Mouse (Mus musculus): Measurements from ENCODE around the gene Cstb. TPM values are rescaled to one million over a fixed set of nuclear protein-coding genes. Genes with fewer than 3 reads are reported as not detected.

Gene Cstb
- polyA plus RNA-seq, 1 experiment, result 20.4 TPM

DNA sequence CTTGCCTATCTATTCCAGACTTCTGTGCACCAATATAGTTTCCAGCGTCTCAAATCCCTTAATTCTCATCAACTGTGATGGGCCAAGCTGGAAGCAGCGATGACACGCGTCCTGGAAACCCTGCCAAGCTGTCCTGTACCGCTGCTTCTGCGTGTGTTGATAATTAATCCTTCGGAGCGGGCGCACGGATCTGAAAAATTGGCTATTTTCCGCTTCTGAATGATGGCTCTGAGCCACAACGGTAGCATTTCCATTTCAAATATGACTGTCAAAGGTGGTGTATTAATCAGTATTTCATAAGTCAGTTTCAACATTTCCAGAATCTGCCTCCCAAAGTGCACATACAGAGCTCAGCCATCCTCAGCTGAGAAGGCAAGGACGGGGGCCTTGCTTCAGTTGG is 31.2 kb downstream of the Cstb start:
- H3K27me3 ChIP-seq (ENCODE audit: control insufficient read depth, insufficient read depth, low read length), result no peaks in the 10 kb centered on the region
- H3K4me1 ChIP-seq (ENCODE audit: control insufficient read depth, insufficient read depth, insufficient read length), result peaks cover 4% of the 10 kb centered on the region; the same call in 1 of the 2 replicates
- TF ChIP-seq POLR2A (IDR thresholded peaks at IDR 0.05; ENCODE audit: low read depth, low read length) (no peak), CTCF (IDR thresholded peaks at IDR 0.05; ENCODE audit: extremely low read depth, insufficient read depth, insufficient read length, insufficient replicate concordance) (no peak)
- no peak for DNase-seq (ENCODE audit: low read depth in 1 of 2, low spot score in 2 of 2)
- H3K27ac ChIP-seq (ENCODE audit: insufficient read depth, low read length), result no peak overlapping the region
- 93% methylated on average over 13 of the region's 13 CpGs for WGBS
- H3K36me3 ChIP-seq (ENCODE audit: control insufficient read depth, insufficient read depth, low read length), result no peaks in the 10 kb centered on the region; the same call in 1 of the 2 replicates
- no peak overlapping the region for H3K4me3 ChIP-seq (ENCODE audit: extremely low read depth, insufficient read depth, insufficient read length)

DNA sequence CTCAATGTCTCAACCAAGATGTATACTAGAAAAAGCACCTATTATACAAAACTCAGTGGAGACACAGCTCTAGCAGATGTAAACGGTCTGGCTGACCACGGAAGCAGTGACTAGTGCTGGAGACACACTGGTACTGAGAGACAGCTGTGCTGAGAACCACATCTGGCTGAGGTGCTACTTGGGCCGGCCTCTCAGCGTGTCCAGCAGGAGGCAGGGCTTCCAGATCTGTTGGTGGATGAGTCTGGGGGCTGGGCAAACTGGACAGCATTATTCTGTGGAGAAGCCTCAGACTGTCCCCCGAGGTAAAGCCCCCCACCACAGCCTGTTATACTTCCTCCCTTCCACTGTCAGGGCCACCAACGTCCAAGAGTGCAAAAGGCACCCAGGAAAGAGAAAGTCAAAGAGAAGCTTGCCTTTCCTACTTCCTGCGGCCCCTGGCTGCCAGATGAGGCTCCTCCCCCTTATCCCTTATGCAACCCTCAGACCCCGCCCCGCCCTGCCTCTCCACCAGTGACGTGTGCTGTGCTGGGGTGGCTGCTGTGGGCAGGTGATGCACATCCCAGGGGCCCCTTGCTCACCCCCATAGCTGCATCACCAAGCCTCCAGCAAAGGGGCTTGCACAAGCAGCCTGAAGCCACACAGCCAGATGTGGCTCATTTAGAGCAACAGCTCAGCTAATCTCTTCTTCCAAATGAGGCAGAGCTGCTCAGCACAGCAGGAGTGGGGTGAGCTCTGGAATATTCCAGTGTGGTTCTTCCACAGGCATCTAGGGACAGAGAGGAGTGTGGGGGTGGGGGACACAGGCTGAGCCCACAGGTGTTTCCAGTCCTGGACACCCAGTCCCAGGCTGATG is 32.3 kb downstream of the Cstb start:
- WGBS, result 18% methylated on average over 10 of the region's 10 CpGs
- Histone ChIP-seq H3K27me3 (ENCODE audit: control insufficient read depth, insufficient read depth, low read length) (no peaks in the 10 kb centered on the region), H3K36me3 (ENCODE audit: control insufficient read depth, insufficient read depth, low read length) (no peaks in the 10 kb centered on the region), H3K27ac (ENCODE audit: insufficient read depth, low read length) (peak overlapping the region; percentile 51), H3K4me3 (ENCODE audit: extremely low read depth, insufficient read depth, insufficient read length) (0 out of 2 replicates have a peak overlapping the region, but pooled peaks have one; percentile 18), H3K4me1 (ENCODE audit: control insufficient read depth, insufficient read depth, insufficient read length) (peaks cover 4% of the 10 kb centered on the region; the same call in 1 of the 2 replicates)
- DNase-seq (ENCODE audit: low read depth in 1 of 2, low spot score in 2 of 2), result peak; percentile 30 to 50
- TF ChIP-seq POLR2A (IDR thresholded peaks at IDR 0.05; ENCODE audit: low read depth, low read length) (no peak), CTCF (IDR thresholded peaks at IDR 0.05; ENCODE audit: extremely low read depth, insufficient read depth, insufficient read length, insufficient replicate concordance) (no peak)

DNA sequence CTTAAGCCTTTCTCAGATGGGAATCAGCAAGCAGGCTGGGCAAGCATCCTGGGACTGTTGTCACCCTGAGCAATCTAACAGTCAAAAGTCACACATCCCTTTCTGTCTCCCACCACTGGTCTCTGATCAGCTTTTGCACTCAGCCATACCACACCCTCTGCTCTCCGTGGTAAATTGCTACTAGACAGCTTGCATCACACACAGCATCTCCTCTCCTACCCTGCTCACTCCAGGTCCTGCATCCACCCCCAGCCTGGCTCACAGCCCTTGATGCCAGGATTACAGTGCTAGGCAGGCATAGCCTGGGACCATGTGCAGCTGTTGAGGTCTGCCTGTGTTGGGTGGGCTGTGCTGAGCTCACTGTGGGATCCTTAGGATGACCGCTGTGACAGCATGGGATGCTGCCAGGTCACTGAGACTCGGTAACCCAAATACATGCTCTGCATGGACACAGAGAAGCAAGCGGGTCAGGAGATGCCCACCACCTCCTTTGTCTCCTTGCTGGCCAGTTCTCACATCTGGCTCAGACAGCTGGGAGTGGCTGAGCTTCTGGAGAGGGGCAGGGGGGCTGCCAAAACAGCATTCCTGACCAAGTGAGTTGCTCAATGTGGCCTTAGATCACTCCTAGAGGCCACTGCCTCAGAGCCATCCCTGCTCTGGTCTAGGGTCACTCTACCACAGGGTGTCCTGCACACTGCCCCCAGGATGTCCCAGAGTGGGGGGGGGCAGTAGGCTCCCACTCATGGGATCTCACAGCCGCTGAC is 33.1 kb downstream of the Cstb start:
- Histone ChIP-seq H3K4me3 (ENCODE audit: extremely low read depth, insufficient read depth, insufficient read length) (no peak overlapping the region), H3K4me1 (ENCODE audit: control insufficient read depth, insufficient read depth, insufficient read length) (peaks cover 4% of the 10 kb centered on the region; the same call in 1 of the 2 replicates), H3K27ac (ENCODE audit: insufficient read depth, low read length) (peak overlapping the region; percentile 17; the same call in 1 of the 2 replicates), H3K36me3 (ENCODE audit: control insufficient read depth, insufficient read depth, low read length) (no peaks in the 10 kb centered on the region), H3K27me3 (ENCODE audit: control insufficient read depth, insufficient read depth, low read length) (no peaks in the 10 kb centered on the region)
- no peak for DNase-seq (ENCODE audit: low read depth in 1 of 2, low spot score in 2 of 2)
- TF ChIP-seq CTCF (IDR thresholded peaks at IDR 0.05; ENCODE audit: extremely low read depth, insufficient read depth, insufficient read length, insufficient replicate concordance), result no peak
- no peak for TF ChIP-seq POLR2A (IDR thresholded peaks at IDR 0.05; ENCODE audit: low read depth, low read length)
- WGBS, result 80% methylated on average over 5 of the region's 5 CpGs

DNA sequence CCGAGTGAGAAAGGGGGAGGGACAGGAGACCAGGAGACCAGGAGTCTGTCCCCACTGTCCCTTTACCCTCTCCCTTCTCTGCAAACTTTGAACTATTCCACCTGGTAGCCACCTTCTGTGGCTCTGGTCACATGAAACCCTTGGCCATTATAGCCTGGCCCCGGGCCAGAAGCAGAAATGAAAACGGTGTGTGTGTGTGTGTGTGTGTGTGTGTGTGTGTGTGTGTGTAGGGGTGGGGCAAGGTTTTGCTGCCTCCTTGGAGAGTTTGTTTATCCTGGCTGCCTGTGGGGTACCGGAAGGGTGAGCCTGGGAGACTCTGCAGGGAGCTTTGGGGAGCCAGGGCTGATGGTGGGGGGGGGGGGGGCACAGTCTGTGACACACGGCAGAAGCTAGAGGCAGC is 35.0 kb downstream of the Cstb start:
- peaks cover 8% of the 10 kb centered on the region; the same call in 1 of the 2 replicates for H3K4me1 ChIP-seq (ENCODE audit: control insufficient read depth, insufficient read depth, insufficient read length)
- no peak overlapping the region for H3K27ac ChIP-seq (ENCODE audit: insufficient read depth, low read length)
- H3K4me3 ChIP-seq (ENCODE audit: extremely low read depth, insufficient read depth, insufficient read length), result no peak overlapping the region
- 71% methylated on average over 5 of the region's 5 CpGs for WGBS
- no peak for DNase-seq (ENCODE audit: low read depth in 1 of 2, low spot score in 2 of 2)
- no peaks in the 10 kb centered on the region for H3K36me3 ChIP-seq (ENCODE audit: control insufficient read depth, insufficient read depth, low read length)
- no peak for TF ChIP-seq CTCF (IDR thresholded peaks at IDR 0.05; ENCODE audit: extremely low read depth, insufficient read depth, insufficient read length, insufficient replicate concordance)
- no peaks in the 10 kb centered on the region for H3K27me3 ChIP-seq (ENCODE audit: control insufficient read depth, insufficient read depth, low read length)

DNA sequence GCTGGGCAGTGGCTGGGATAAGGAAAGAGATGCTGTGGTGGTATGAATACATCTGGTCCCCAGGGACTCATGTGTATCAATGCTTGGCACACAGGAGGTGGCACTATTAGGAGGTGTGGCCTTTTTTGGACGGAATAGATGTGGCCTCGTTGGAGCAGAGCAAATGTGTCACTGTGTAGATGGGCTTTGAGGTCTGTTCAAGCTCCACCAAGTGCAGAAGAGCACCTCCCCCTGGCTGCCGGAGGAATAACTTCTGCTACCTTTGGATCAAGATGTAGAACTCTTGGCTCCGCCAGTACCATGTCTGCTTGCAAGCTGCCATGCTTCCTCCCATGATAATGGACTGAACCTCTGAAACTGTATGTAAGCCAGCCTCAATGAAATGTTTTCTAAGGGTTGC is 36.3 kb downstream of the Cstb start:
- no peak overlapping the region for H3K4me3 ChIP-seq (ENCODE audit: extremely low read depth, insufficient read depth, insufficient read length)
- WGBS, result 74% methylated on average over 4 of the region's 4 CpGs
- no peaks in the 10 kb centered on the region for H3K36me3 ChIP-seq (ENCODE audit: control insufficient read depth, insufficient read depth, low read length)
- TF ChIP-seq POLR2A (IDR thresholded peaks at IDR 0.05; ENCODE audit: low read depth, low read length) (no peak), CTCF (IDR thresholded peaks at IDR 0.05; ENCODE audit: extremely low read depth, insufficient read depth, insufficient read length, insufficient replicate concordance) (peak; percentile 16; the same call in 1 of the 2 replicates)
- H3K27me3 ChIP-seq (ENCODE audit: control insufficient read depth, insufficient read depth, low read length), result no peaks in the 10 kb centered on the region
- no peak overlapping the region for H3K27ac ChIP-seq (ENCODE audit: insufficient read depth, low read length)
- H3K4me1 ChIP-seq (ENCODE audit: control insufficient read depth, insufficient read depth, insufficient read length), result peaks cover 9% of the 10 kb centered on the region; the same call in 1 of the 2 replicates
- no peak for DNase-seq (ENCODE audit: low read depth in 1 of 2, low spot score in 2 of 2)

DNA sequence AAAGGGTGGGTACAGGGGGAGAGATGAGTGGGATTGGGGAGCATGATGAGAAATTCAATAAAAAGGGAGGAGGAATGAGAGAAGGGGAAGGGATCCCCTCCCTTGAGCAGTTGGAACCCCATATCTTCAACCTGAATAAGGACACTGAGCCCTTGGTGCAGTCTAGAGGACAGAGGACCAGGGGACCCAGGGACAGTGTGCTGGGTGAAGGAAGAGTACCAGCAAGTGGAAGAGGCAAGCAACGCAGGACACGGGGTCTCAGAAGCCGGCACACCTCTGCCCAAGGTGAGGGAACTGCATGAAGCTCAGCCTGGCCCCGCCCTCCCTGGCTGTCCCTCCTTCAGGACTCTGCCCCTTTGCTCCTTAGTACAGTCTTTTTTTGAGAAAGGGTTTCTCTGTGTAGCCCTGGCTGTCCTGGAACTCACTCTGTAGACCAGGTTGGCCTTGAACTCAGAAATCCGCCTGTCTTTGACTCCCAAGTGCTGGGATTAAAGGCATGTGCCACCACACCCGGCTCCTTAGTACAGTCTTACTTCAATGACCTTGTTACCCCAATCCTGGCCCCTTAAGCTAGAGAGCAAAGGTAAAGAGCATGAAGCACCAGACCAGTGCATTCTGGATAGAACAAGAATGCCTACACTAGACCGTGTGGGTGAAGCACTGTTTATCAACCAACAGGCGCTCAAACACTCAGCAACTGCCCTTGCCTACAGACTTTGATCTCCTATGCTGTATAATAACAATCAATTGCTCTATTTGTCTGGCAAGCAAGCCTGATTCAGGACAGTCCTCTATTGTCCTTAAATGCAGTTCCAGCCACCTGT is 37.7 kb downstream of the Cstb start:
- H3K27me3 ChIP-seq (ENCODE audit: control insufficient read depth, insufficient read depth, low read length), result no peaks in the 10 kb centered on the region
- no peak overlapping the region for H3K4me3 ChIP-seq (ENCODE audit: extremely low read depth, insufficient read depth, insufficient read length)
- H3K27ac ChIP-seq (ENCODE audit: insufficient read depth, low read length), result no peak overlapping the region
- peaks cover 5% of the 10 kb centered on the region; the same call in 1 of the 2 replicates for H3K4me1 ChIP-seq (ENCODE audit: control insufficient read depth, insufficient read depth, insufficient read length)
- no peaks in the 10 kb centered on the region for H3K36me3 ChIP-seq (ENCODE audit: control insufficient read depth, insufficient read depth, low read length)
- TF ChIP-seq CTCF (IDR thresholded peaks at IDR 0.05; ENCODE audit: extremely low read depth, insufficient read depth, insufficient read length, insufficient replicate concordance) (no peak), POLR2A (IDR thresholded peaks at IDR 0.05; ENCODE audit: low read depth, low read length) (no peak)
- 85% methylated on average over 8 of the region's 8 CpGs for WGBS
- DNase-seq (ENCODE audit: low read depth in 1 of 2, low spot score in 2 of 2), result no peak
